Mouse (Mus musculus): ENCODE data around the gene Vmn2r106. TPM values are rescaled to one million over a fixed set of nuclear protein-coding genes. Genes with fewer than 3 reads are reported as not detected.

Gene Vmn2r106
- polyA plus RNA-seq (2015; fragmentation: Nextera tagmentation; extraction: Ambion mirVana): not detected in 2 replicates

DNA sequence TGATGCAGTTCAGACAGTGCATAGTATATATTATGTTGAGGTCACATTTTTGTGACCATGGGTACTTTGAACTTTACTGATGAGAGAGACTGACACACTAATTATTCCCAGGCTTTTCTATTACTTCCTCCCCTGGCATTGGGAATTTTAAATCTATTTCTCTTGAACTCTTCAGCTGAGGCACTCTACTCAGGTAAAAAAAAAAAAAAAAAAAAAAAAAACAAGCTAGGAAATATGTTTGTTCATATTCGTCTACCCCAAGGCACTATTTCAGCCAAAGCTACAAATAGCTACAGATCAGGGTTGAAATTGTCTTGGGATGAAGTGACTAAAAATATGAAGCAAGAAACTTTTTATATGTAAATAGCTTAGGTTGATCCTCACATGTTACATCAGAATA, at the start of gene Vmn2r106:
Gene Vmn2r106, minus strand, starts transcription at position 101 of the 400 bp plus-strand sequence.
- Histone ChIP-seq H3K4me1 (replicated peaks) (no peaks in the 10 kb centered on the region), H3K27ac (no peak within 1 kb of the TSS), H3K27me3 (no peaks in the 10 kb centered on the region), H3K9ac (no peak within 1 kb of the TSS), H3K4me2 (no peak within 1 kb of the TSS), H3K4me3 (no peak within 1 kb of the TSS), H3K9me3 (replicated peaks) (no peaks in the 10 kb centered on the region), H3K36me3 (no peaks in the 10 kb centered on the region)
- 46% methylated on average over 1 of the region's 1 CpGs for WGBS
- ATAC-seq (replicated peaks; ENCODE audit: insufficient number of reproducible peaks, insufficient read depth, low FRiP score, low read depth): no peak

DNA sequence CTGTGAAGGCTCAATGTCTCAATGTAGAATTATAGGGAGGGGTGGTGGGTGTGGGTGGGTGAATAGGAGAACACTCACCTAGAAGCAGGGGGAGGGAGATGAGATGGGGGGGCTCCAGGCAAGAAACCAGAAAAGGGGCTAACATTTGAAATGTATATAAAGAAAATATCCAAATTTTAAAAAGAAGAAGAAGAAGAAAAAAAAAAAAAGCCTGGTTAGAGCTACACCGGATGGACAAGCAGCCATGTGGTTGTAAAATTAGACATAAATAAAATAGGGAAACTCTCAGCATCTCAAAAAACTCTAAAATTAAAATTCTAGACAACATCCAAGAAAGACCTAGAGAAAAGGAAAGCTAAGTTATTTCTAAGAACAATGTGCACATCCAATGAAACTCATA, 20.4 kb upstream of the Vmn2r106 start:
- no peak overlapping the region for H3K4me3 ChIP-seq
- H3K27ac ChIP-seq: no peak overlapping the region
- 89% methylated on average over 1 of the region's 1 CpGs for WGBS
- H3K4me2 ChIP-seq: no peak overlapping the region
- ATAC-seq (replicated peaks; ENCODE audit: insufficient number of reproducible peaks, insufficient read depth, low FRiP score, low read depth): no peak
- H3K9ac ChIP-seq: no peak overlapping the region
- no peaks in the 10 kb centered on the region for H3K4me1 ChIP-seq (replicated peaks)
- H3K9me3 ChIP-seq (replicated peaks): no peaks in the 10 kb centered on the region; the same call in 1 of the 2 replicates
- H3K27me3 ChIP-seq: no peaks in the 10 kb centered on the region
- H3K36me3 ChIP-seq: no peaks in the 10 kb centered on the region

DNA sequence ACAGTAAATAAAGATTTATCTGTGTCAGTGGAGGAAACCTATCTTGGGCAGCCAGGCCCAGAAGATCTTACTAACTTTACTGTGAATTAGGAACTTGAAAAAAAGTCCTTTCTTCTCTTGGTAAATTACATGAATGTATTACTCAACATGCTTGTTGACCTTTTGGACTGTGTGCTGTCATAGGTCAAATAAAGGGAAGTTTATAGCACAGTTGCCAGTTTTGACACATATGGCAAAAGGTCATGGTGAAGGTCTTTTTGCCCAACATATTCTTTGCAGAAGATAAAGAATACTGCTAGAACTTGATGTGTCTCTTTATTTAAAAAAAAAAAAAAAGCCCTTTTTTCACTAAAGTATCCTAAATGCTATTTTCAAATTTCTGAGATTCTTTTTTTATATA, 1.6 kb upstream of the Vmn2r106 start:
- no peak for ATAC-seq (replicated peaks; ENCODE audit: insufficient number of reproducible peaks, insufficient read depth, low FRiP score, low read depth)
- no peak overlapping the region for H3K27ac ChIP-seq
- H3K9ac ChIP-seq: no peak overlapping the region
- H3K4me3 ChIP-seq: no peak overlapping the region
- H3K36me3 ChIP-seq: no peaks in the 10 kb centered on the region
- no peak overlapping the region for H3K4me2 ChIP-seq
- H3K27me3 ChIP-seq: no peaks in the 10 kb centered on the region
- no peaks in the 10 kb centered on the region for H3K4me1 ChIP-seq (replicated peaks)
- no peaks in the 10 kb centered on the region for H3K9me3 ChIP-seq (replicated peaks)

DNA sequence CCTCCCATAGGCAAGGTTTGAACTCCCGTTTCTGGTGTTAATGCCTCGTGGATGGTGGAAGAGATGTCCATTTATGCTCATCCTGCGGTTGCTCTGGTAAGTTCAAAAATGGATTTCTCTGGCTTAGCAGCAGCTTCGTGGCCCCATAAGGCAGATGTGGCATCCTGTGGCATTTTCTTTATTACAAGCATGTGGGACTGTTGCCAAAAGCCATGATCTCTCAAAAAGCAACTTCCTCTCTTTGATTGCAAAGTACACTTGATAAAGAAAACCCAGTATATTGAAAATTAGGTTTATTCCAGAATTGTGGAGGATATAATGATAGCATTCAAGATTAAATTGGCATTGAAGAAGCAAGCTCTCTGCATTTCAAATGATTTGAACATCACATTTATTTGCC, 29.8 kb downstream of the Vmn2r106 start:
- 61% methylated on average over 4 of the region's 4 CpGs for WGBS

DNA sequence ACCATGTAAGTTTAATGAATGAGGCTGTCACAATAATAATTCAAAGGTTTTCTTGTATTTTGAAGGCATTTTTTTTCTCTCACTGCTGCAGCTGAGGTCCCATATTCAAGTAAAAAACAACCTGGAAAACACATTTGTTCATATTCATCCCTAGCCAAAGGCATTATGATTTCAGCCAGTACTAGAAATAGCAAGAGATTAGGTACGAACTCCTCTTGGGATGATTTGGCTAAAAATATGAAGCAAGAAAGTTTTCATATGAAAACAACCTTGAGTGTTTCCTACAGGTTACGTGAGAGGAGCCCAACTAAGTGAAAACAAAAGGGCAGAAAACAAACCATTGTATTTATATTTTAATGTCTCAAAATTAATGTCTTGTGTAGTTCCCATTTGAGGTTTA, 50.4 kb downstream of the Vmn2r106 start, which contains the start of gene Vmn2r105:
Gene Vmn2r105, minus strand, starts transcription at position 101 of the 400 bp plus-strand sequence.
- Histone ChIP-seq H3K9ac (no peak within 1 kb of the TSS), H3K9me3 (replicated peaks) (0 out of 2 replicates have a peak, but pooled peaks cover 3% of the 10 kb centered on the region), H3K27me3 (no peaks in the 10 kb centered on the region), H3K4me2 (no peak within 1 kb of the TSS), H3K4me3 (no peak within 1 kb of the TSS), H3K27ac (no peak within 1 kb of the TSS), H3K4me1 (replicated peaks) (no peaks in the 10 kb centered on the region), H3K36me3 (no peaks in the 10 kb centered on the region)
- no peak for ATAC-seq (replicated peaks; ENCODE audit: insufficient number of reproducible peaks, insufficient read depth, low FRiP score, low read depth)
- WGBS: 72% methylated on average over 2 of the region's 2 CpGs

More for the DNA sequence above, 29.8 kb downstream of the Vmn2r106 start:
- H3K27me3 ChIP-seq: no peaks in the 10 kb centered on the region
- H3K27ac ChIP-seq: no peak overlapping the region
- H3K36me3 ChIP-seq: no peaks in the 10 kb centered on the region
- no peak overlapping the region for H3K9ac ChIP-seq
- no peak overlapping the region for H3K4me2 ChIP-seq
- ATAC-seq (replicated peaks; ENCODE audit: insufficient number of reproducible peaks, insufficient read depth, low FRiP score, low read depth): no peak
- peaks cover 6% of the 10 kb centered on the region; the same call in 1 of the 2 replicates for H3K9me3 ChIP-seq (replicated peaks)
- H3K4me1 ChIP-seq (replicated peaks): no peaks in the 10 kb centered on the region
- H3K4me3 ChIP-seq: no peak overlapping the region

Other genes starting within 250 kb of the Vmn2r106 start
- not detected in 2 replicates for gene Vmn2r104, start 237.2 kb downstream of the Vmn2r106 start, polyA plus RNA-seq (2015; fragmentation: Nextera tagmentation; extraction: Ambion mirVana)
- not detected in 2 replicates for gene Fpr-rs7, start 171.3 kb downstream of the Vmn2r106 start, polyA plus RNA-seq (2015; fragmentation: Nextera tagmentation; extraction: Ambion mirVana)
- gene Fpr-rs6, start 102.5 kb downstream of the Vmn2r106 start, polyA plus RNA-seq (2015; fragmentation: Nextera tagmentation; extraction: Ambion mirVana): not detected in 2 replicates
- not detected in 2 replicates for gene Vmn2r105, start 50.5 kb downstream of the Vmn2r106 start, polyA plus RNA-seq (2015; fragmentation: Nextera tagmentation; extraction: Ambion mirVana)
- not detected in 2 replicates for gene Vmn2r107, start 59.7 kb upstream of the Vmn2r106 start, polyA plus RNA-seq (2015; fragmentation: Nextera tagmentation; extraction: Ambion mirVana)
- not detected in 2 replicates for gene Vmn1r224, start 128.6 kb upstream of the Vmn2r106 start, polyA plus RNA-seq (2015; fragmentation: Nextera tagmentation; extraction: Ambion mirVana)
- gene Vmn2r108, start 195.8 kb upstream of the Vmn2r106 start, polyA plus RNA-seq (2015; fragmentation: Nextera tagmentation; extraction: Ambion mirVana): not detected in 2 replicates
- not detected in 2 replicates for gene Vmn1r225, start 212.6 kb upstream of the Vmn2r106 start, polyA plus RNA-seq (2015; fragmentation: Nextera tagmentation; extraction: Ambion mirVana)

All from heart, embryonic 15.5 days (tissue).